Mouse (Mus musculus) lung, adult 2 months (tissue): ENCODE measurements around the gene Spdye4c.

Source experiments
- CTCF ChIP-seq: fragments of 200-500 bp; IDR thresholded peaks from 2 replicates; pipeline ENCODE4 v1.5.1; 2011; ENCODE audit warnings: mild to moderate bottlenecking, low read length, control low read depth; ENCODE audit not compliant: insufficient read depth
- POLR2A ChIP-seq: fragments of 200-500 bp; IDR thresholded peaks from 2 replicates; pipeline ENCODE4 v1.6.1; 2011; ENCODE audit warnings: low read depth, mild to moderate bottlenecking, control low read depth, low read length, borderline replicate concordance; ENCODE audit errors: extremely low read depth

GRCm38 (mm10) chr2:128582881-128583280, 8.1 kb upstream of the Spdye4c start:
- no peak for TF ChIP-seq CTCF
- TF ChIP-seq POLR2A = no peak
